Mouse (Mus musculus) left cerebral cortex, postnatal 36 days (tissue): Measurements from ENCODE around the gene Atp8a2. TPM values are rescaled to one million over a fixed set of nuclear protein-coding genes. Genes with fewer than 3 reads are reported as not detected.

Experiments used
- DNase-seq, 2 experiments: peaks; one replicate each; pipeline ENCODE4 v3.0.0; 2021 to 2022; ENCODE audit warnings: low spot score in 2 of 2, mixed read lengths in 1 of 2
- intact Hi-C: fragments of 180-260 bp; cut with DNase I; formaldehyde crosslinking; loops from one replicate; pipeline ENCODE4 v1.15.1; 2025
- total RNA-seq, 2 experiments: library from RNA; stranded (reverse); gene quantifications; 2 replicates each; pipeline ENCODE4 v1.2.3; 2021

Gene Atp8a2
- total RNA-seq: 10 to 100 TPM; 63.5 to 77.6 TPM

DNA sequence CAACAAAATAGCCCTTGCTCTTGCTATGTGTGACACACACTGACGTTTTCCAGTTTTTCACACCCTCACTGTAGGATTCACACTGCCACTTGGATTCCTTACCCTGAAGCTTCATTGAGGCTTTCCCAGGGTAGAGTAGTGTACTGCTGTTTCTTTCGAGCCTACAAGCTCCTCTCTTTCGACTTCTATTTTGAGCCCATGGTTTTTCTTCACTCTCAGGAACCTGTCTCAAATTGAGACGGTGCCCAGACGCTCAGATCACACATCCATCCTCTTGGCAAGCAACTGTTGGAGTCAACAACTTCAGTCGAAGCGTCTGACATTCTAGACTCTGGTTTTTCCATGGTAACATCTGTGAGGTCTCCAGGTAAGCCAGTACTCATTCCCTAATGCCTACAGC lies at the start of gene Atp8a2:
Gene Atp8a2, minus strand, starts transcription at position 296 of the 400 bp plus-strand sequence.
- peak; percentile 29 to 30 for DNase-seq

GRCm38 (mm10) chr14:60238551-60238950 lies 41.6 kb upstream of the Atp8a2 start:
- DNase-seq: no peak
- intact Hi-C loops: no loop called here

More for the DNA sequence above, at the start of gene Atp8a2:
- intact Hi-C loops: no loop called here

DNA sequence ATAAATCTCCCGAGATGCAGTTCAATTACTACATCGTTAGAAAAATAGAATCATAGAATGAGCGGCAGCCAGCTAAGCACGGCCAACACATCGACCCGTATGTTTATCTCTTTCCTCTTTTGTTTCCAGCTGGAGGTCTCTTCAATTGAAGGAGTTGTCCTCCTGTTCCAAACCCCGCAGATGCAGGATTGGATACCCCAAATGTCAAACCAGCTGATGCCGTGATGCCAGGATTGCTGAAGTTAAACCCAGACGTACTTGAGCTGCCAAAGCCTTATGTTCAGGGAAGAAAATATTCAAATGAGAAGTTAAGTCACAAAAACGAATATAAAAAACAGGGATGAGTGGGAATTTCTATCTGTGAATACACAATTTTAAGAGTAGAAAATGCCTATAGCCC lies 22.9 kb upstream of the Atp8a2 start:
- no peak for DNase-seq
- intact Hi-C loops: no loop called here

DNA sequence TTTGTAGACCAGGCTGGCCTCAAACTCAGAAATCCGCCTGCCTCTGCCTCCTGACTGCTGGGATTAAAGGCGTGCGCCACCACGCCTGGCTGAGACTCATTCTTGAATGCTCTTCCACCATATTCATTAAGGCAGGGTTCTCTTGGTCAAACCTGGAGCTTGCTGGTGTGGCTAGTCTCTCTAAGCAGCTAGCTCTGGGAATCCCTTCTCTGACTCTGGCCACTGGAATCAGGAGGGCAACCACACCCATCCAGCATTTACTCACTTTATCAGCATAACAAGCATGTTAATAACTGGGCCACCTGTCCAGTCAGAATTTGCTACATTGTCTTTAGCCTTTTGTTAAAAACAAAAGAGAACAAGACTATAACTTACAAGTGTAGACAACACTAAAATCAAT lies 20.6 kb upstream of the Atp8a2 start:
- intact Hi-C loops: no loop called here
- no peak for DNase-seq

DNA sequence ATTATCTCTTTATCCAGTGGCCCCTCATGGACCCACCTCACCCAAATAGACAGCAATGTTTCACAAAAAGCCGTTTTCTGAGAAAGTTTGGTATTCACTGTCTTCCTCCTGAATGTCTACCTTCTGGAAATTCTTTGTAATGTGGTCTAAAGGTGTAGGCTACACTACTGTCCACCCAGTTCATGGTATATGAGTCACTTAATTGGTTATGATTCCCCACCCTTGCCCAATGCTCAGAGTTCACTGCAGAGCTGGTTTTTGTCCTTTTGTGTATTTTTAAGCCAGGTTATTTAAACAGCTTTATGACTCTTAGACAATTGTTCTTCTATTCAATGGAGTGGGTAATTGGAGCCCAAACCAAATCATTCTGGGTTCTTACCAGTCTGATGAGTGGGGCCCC lies 19.1 kb upstream of the Atp8a2 start:
- intact Hi-C loops: no loop called here

GRCm38 (mm10) chr14:60215000-60215399 lies 18.0 kb upstream of the Atp8a2 start:
- intact Hi-C loops: no loop called here
- DNase-seq: no peak

More for the DNA sequence above, 19.1 kb upstream of the Atp8a2 start:
- no peak for DNase-seq

DNA sequence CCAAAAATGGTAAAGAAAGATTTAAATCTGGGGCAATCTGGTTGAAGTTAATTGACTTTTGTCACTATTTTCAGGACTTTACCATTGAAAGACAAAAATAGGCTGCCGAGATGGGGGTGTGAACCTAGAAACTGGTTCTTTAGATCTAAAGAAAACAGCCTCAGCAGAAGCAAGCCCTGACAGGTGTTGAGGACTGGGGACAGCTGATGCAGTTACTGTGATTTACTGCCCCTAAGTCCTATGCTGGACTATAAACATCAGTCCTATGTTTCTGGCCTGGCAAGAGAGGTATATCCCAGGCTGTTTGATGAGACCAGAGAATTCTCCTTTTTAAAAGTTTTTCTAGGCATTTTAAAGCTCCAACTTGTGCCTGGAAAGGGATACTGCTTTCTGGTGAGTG lies 17.1 kb upstream of the Atp8a2 start:
- intact Hi-C loops: no loop called here
- DNase-seq: no peak

DNA sequence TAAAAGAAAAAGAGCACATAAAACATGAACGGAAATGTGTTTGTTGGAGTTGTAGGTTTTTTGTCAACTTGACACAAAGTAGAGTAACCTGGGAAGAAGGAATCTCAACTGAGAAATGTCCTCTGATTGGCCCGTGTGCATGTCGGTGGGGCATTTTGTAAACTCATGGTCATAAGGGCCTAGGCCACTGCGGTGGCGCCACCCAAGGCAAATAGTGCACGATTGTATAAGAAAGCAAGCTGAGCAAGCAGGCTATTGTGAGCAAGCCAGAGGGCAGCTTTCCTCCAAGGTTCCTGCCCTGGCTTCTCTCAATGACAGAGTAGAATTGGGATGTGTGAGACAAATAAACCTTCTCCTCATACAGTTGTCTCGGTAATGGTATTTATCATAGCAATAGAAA lies 12.2 kb upstream of the Atp8a2 start:
- intact Hi-C loops: no loop called here
- DNase-seq: no peak

GRCm38 (mm10) chr14:60204993-60205392 lies 8.0 kb upstream of the Atp8a2 start:
- DNase-seq: no peak
- intact Hi-C loops: no loop called here

GRCm38 (mm10) chr14:60195999-60196398 lies 980 bp downstream of the Atp8a2 start:
- DNase-seq: no peak
- intact Hi-C loops: no loop called here

DNA sequence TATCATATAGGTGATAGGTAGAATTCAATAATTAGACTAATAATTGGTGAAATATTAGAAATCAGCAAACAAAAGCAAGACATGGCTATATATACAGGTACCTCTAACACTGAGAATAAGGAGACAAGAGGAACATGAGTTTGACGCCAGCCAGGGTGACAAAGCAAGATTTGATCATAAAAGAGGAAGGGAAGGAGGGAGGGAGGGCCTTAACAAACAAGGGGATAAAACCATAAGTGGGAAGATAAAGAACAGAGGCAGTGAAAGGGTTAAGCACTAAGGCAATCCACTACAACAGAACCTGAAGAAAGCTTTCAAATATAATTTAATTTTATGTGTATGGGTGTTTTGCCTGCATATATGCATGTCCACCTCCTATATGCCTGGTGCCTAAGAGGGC lies 2.4 kb downstream of the Atp8a2 start:
- intact Hi-C loops: no loop called here
- no peak for DNase-seq

- intact Hi-C loops: no loop called here
- DNase-seq: no peak
These were observed 7.2 kb downstream of the Atp8a2 start for GRCm38 (mm10) chr14:60189771-60190170.

GRCm38 (mm10) chr14:60188201-60188825 lies 8.7 kb downstream of the Atp8a2 start:
- DNase-seq: peak; percentile 61
- intact Hi-C loops: no loop called here

DNA sequence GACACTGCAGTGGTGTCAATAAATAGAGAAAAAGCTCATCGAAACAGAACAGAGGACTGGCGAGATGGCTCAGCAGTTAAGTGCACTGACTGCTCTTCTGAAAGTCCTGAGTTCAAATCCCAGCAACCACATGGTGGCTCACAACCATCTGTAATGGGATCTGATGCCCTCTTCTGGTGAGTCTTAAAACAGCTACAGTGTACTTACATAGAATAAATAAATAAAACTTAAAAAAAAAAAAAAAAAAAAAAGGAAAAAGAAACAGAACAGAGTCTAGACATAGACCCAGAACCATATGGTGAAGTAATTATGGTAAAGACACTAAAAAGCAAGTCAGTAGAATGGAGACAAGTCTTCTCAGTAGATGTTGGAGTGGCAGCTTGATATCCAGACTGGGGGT lies 15.7 kb downstream of the Atp8a2 start:
- no peak for DNase-seq
- intact Hi-C loops: no loop called here

- intact Hi-C loops: loop anchor here (5.0 kb wide), 2 partner anchors 81 to 151 kb away; no protein-coding TSS in a partner anchor
- DNase-seq: no peak
These were observed 18.4 kb downstream of the Atp8a2 start for GRCm38 (mm10) chr14:60178571-60178955.

GRCm38 (mm10) chr14:60177614-60178570 lies 19.1 kb downstream of the Atp8a2 start:
- intact Hi-C loops: loop anchor here (5.0 kb wide), 2 partner anchors 81 to 151 kb away; no protein-coding TSS in a partner anchor

DNA sequence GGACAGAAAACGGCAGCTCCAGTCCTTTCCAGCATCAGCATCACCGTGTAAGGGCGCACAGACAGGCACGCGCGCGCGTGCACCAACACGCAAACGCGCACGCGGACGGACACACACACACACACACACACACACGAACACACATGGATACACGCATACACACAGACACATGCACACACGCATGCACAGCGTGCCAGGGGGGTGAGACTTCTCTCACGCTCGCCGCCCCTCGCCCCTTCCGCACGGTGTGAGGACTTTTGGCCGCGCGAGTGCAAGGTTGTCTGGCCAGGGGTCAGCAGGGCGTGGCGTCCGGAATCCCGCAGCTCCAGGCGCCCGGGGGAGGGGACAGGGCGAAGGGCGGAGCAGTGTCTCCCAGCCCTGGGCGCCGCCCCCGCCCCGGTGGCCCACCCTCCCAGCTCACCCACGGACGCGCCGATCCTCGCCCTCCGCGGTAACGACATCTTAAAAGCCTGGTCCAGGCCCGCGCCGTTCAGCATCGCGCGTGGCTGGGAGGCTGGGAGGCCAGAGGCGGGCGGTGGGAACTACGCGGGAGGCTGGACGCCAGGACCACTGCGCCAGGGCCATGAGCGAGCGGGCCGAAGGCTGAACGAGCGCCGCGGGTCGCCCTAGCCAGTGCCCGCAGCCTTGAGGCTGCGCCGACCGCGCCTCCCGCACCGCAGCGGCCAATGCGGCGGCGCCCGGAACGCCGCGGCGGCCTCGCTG lies 19.9 kb downstream of the Atp8a2 start:
- intact Hi-C loops: loop anchor here (5.0 kb wide), 2 partner anchors 80 to 150 kb away; no protein-coding TSS in a partner anchor
- DNase-seq: peak; percentile 68 to 82

More at GRCm38 (mm10) chr14:60177614-60178570, 19.1 kb downstream of the Atp8a2 start:
- DNase-seq: peak; percentile 39 to 50

- no peak for DNase-seq
- intact Hi-C loops: loop anchor here (5.0 kb wide), 2 partner anchors 79 to 149 kb away; no protein-coding TSS in a partner anchor
These were observed 20.5 kb downstream of the Atp8a2 start for GRCm38 (mm10) chr14:60176469-60176890.

DNA sequence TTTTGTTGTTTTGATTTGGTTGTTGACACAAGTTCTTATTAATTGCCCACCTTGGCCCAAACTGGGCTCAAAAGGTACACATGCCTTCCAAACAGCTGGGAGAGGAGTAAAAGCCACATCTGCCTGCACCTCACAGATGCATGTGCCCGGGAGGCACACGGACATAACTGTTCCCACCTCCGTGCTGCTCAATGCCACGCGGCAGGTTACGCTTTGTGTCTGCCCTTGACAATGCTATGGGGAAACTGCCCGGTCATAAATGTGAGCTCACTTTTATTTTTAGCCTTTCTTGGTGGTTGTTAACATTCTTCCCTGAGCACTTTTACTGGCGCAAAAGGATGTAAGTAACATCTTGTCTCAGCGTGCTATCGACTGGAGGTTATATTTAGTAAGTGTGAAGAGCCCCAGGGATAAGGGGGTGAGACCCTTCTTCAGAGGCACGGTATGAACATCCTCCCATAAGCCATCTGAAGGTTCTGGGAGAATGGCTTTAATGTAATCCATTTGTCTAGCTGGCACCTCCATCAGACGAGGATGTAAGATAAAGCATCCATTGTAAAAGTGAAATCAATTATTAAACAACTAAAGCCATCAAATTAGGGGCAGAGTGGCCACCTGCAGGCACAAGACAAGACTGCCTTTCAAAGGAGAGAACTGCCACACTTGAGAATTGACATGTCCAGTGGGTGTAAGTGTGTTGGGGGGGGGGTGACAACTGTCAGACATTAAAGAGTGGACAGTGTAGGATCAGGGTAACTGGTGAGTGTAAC lies 24.5 kb downstream of the Atp8a2 start:
- intact Hi-C loops: no loop called here

More for the DNA sequence above, 24.5 kb downstream of the Atp8a2 start:
- no peak for DNase-seq
